Mouse (Mus musculus): ENCODE data around the gene Accs. TPM values are rescaled to one million over a fixed set of nuclear protein-coding genes. Genes with fewer than 3 reads are reported as not detected.

The Accs gene
- 1.7 and 5.2 TPM in 2 replicates for polyA plus RNA-seq (2012; rRNA removed)

DNA sequence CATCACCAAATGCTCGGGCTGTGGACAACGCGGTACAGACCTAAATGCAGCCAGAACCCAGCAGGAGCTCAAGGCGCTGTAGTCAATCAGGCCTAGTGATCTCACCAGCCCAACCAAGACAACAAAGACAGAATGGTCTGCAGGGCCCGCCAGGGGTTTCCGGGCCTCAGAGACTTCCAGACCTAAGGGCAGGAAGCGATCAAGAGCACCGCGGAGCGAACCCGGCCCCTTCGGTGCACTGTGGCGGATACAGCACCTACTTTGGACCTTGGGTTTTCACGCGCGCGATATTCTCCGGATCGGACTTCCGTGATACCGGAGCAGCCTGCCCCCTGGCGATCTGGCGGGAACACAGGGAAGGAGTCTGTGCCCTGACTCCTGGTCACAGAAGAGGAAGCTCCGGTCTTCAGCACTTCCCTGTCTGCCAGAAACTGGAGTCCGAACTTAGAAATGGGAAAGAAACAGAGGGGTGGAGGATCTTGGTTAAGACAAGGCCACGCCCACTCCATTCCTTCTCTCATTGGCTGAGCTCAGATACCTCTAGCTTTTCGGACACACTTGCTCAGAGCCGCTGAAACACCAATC, at the start of gene Accs:
Gene Accs, minus strand, starts transcription at position 439 of the 585 bp plus-strand sequence.

DNA sequence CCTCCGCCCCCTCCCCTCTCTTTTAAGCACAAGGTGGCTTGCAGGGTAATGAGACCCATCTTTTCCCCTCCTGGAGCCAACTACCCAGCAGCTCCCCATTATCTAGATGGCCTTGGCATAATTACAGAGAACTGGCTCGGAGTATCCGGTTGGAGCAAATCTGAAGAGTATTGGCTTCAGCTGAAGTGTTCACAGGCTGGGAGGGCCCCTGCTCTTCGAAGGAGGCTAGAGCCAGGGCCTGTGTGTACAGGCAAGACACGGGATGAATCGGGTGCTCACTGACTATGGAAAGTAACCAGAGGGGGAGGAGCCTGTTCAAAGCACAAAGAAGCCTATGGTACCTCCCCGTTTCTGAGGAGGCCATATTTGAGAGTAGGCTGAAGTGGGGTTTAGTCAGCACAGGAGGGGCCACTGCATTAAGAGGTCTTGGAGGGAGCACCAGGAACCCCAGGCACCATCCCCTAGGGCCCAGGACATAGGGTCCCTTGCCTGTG, 19.4 kb upstream of the Accs start, which contains the start of gene Accsl:
Gene Accsl, minus strand, starts transcription at position 51 of the 494 bp plus-strand sequence.

DNA sequence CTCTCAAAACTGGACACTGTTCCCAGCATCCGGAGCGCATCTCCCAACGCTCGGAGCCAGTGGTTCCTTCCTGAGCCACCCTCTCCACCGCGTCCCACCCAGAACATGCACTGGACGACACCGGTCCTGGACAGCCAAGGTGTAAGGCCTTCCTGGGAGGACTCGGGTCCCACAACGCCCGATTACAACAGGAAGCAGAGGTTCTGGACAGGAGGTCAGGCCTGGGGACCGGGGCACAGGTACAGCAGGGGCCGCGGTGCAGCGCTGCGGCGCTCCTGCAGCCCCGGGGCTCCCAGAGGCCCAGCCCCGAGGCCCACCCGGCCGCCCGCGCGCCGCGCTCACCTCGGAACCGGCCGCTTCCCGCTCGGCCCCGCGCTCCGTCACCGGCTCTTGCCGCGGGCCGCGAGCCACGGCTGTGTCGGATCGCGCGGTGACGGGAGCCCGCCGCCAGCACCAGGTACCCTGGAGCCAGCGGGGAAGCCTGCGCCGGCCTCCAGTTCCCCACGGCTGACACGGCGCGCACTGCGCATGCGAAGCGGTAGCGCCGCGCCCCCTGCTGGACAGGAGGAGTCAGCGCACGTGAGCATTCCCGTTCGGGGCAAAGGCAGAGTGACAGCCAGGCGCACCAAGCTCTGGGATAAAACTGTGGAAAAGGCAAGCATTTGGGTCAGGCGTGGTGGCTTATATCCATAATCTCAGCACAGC, 27.5 kb downstream of the Accs start, which contains the start of gene Ext2:
Gene Ext2, minus strand, starts transcription at position 524 of the 705 bp plus-strand sequence.

Other genes starting within 250 kb of the Accs start
- gene Alx4, start 207.6 kb downstream of the Accs start, polyA plus RNA-seq (2012; rRNA removed): 0.02 TPM in 1 of 2 replicates, not detected in the other
- gene Ext2, start 27.4 kb downstream of the Accs start, polyA plus RNA-seq (2012; rRNA removed): 12.8 and 13.0 TPM in 2 replicates
- 0.53 TPM in 1 of 2 replicates, not detected in the other for gene Accsl, start 19.2 kb upstream of the Accs start, polyA plus RNA-seq (2012; rRNA removed)
- gene Gm13889, start 107.3 kb upstream of the Accs start, polyA plus RNA-seq (2012; rRNA removed): 78.2 and 182 TPM in 2 replicates
- not detected in 2 replicates for gene Gm27027, start 146.4 kb upstream of the Accs start, polyA plus RNA-seq (2012; rRNA removed)
- 16.3 and 21.3 TPM in 2 replicates for gene Alkbh3, start 160.9 kb upstream of the Accs start, polyA plus RNA-seq (2012; rRNA removed)

All from stomach, adult 2 months (tissue).